Mouse (Mus musculus): ENCODE measurements at regions not wholly inside any gene's neighbourhood (a gene's known extent, or its start where the extent isn't known, plus 50 kb on each side); places are given as distances from the start of the nearest gene placed in this dataset.

- H3K36me3 ChIP-seq (replicated peaks; ENCODE audit: control insufficient read depth, insufficient read depth, low read length) = no peaks in the 10 kb centered on the region
- 76% methylated on average over 1 of the region's 1 CpGs for WGBS
- H3K4me1 ChIP-seq (ENCODE audit: control insufficient read depth, insufficient read depth) = no peaks in the 10 kb centered on the region
- H3K4me2 ChIP-seq (ENCODE audit: low read depth, low read length) = no peak overlapping the region
- no peak overlapping the region for H3K27ac ChIP-seq (ENCODE audit: low read depth)
- no peak for DNase-seq (ENCODE audit: low spot score)
- TF ChIP-seq CTCF (IDR thresholded peaks at IDR 0.05; ENCODE audit: low read depth) (no peak), EP300 (IDR thresholded peaks at IDR 0.05; ENCODE audit: low read depth) (no peak)
- H3K9me3 ChIP-seq (replicated peaks; ENCODE audit: control insufficient read depth, low read length) = no peaks in the 10 kb centered on the region
- no peaks in the 10 kb centered on the region for H3K27me3 ChIP-seq (ENCODE audit: control insufficient read depth, insufficient read depth, low read length)
- H3K9ac ChIP-seq (replicated peaks; ENCODE audit: low read depth, low read length) = no peak overlapping the region
- H3K4me3 ChIP-seq (ENCODE audit: low read depth, low read length) = no peak overlapping the region
- no peak for ATAC-seq (ENCODE audit: insufficient read depth, low read depth)
Observed at GRCm38 (mm10) chr5:73901651-73902050, 166.6 kb downstream of the Usp46 start.

GRCm38 (mm10) chr5:73902470-73903218 lies 165.6 kb downstream of the Usp46 start:
- Histone ChIP-seq H3K4me2 (ENCODE audit: low read depth, low read length) (no peak overlapping the region), H3K4me3 (ENCODE audit: low read depth, low read length) (no peak overlapping the region), H3K36me3 (replicated peaks; ENCODE audit: control insufficient read depth, insufficient read depth, low read length) (no peaks in the 10 kb centered on the region), H3K4me1 (ENCODE audit: control insufficient read depth, insufficient read depth) (no peaks in the 10 kb centered on the region), H3K9me3 (replicated peaks; ENCODE audit: control insufficient read depth, low read length) (no peaks in the 10 kb centered on the region), H3K9ac (replicated peaks; ENCODE audit: low read depth, low read length) (no peak overlapping the region), H3K27ac (ENCODE audit: low read depth) (no peak overlapping the region), H3K27me3 (ENCODE audit: control insufficient read depth, insufficient read depth, low read length) (no peaks in the 10 kb centered on the region)
- DNase-seq (ENCODE audit: low spot score) = no peak
- 68% methylated on average over 7 of the region's 7 CpGs for WGBS
- TF ChIP-seq EP300 (IDR thresholded peaks at IDR 0.05; ENCODE audit: low read depth) (no peak), CTCF (IDR thresholded peaks at IDR 0.05; ENCODE audit: low read depth) (no peak)
- no peak for ATAC-seq (ENCODE audit: insufficient read depth, low read depth)

GRCm38 (mm10) chr5:73903219-73903570 lies 165.0 kb downstream of the Usp46 start:
- TF ChIP-seq CTCF (IDR thresholded peaks at IDR 0.05; ENCODE audit: low read depth) = no peak
- no peak for TF ChIP-seq EP300 (IDR thresholded peaks at IDR 0.05; ENCODE audit: low read depth)
- WGBS = 60% methylated on average over 8 of the region's 8 CpGs
- H3K4me1 ChIP-seq (ENCODE audit: control insufficient read depth, insufficient read depth) = no peaks in the 10 kb centered on the region
- H3K27me3 ChIP-seq (ENCODE audit: control insufficient read depth, insufficient read depth, low read length) = no peaks in the 10 kb centered on the region
- H3K36me3 ChIP-seq (replicated peaks; ENCODE audit: control insufficient read depth, insufficient read depth, low read length) = no peaks in the 10 kb centered on the region
- H3K4me2 ChIP-seq (ENCODE audit: low read depth, low read length) = no peak overlapping the region
- ATAC-seq (ENCODE audit: insufficient read depth, low read depth) (no peak), DNase-seq (ENCODE audit: low spot score) (no peak)
- no peak overlapping the region for H3K9ac ChIP-seq (replicated peaks; ENCODE audit: low read depth, low read length)
- H3K27ac ChIP-seq (ENCODE audit: low read depth) = no peak overlapping the region
- no peaks in the 10 kb centered on the region for H3K9me3 ChIP-seq (replicated peaks; ENCODE audit: control insufficient read depth, low read length)
- no peak overlapping the region for H3K4me3 ChIP-seq (ENCODE audit: low read depth, low read length)

GRCm38 (mm10) chr5:73904146-73904811 lies 164.0 kb downstream of the Usp46 start:
- Histone ChIP-seq H3K9ac (replicated peaks; ENCODE audit: low read depth, low read length) (no peak overlapping the region), H3K9me3 (replicated peaks; ENCODE audit: control insufficient read depth, low read length) (no peaks in the 10 kb centered on the region), H3K4me1 (ENCODE audit: control insufficient read depth, insufficient read depth) (no peaks in the 10 kb centered on the region), H3K27ac (ENCODE audit: low read depth) (no peak overlapping the region), H3K4me2 (ENCODE audit: low read depth, low read length) (no peak overlapping the region), H3K36me3 (replicated peaks; ENCODE audit: control insufficient read depth, insufficient read depth, low read length) (no peaks in the 10 kb centered on the region), H3K4me3 (ENCODE audit: low read depth, low read length) (no peak overlapping the region), H3K27me3 (ENCODE audit: control insufficient read depth, insufficient read depth, low read length) (no peaks in the 10 kb centered on the region)
- WGBS = 75% methylated on average over 8 of the region's 8 CpGs
- ATAC-seq (ENCODE audit: insufficient read depth, low read depth) (no peak), DNase-seq (ENCODE audit: low spot score) (no peak)
- no peak for TF ChIP-seq EP300 (IDR thresholded peaks at IDR 0.05; ENCODE audit: low read depth)
- no peak for TF ChIP-seq CTCF (IDR thresholded peaks at IDR 0.05; ENCODE audit: low read depth)

GRCm38 (mm10) chr5:73912149-73912548 lies 156.1 kb downstream of the Usp46 start:
- H3K4me3 ChIP-seq (ENCODE audit: low read depth, low read length) = no peak overlapping the region
- DNase-seq (ENCODE audit: low spot score) = no peak
- H3K9ac ChIP-seq (replicated peaks; ENCODE audit: low read depth, low read length) = no peak overlapping the region
- 71% methylated on average over 1 of the region's 1 CpGs for WGBS
- no peak overlapping the region for H3K27ac ChIP-seq (ENCODE audit: low read depth)
- TF ChIP-seq CTCF (IDR thresholded peaks at IDR 0.05; ENCODE audit: low read depth) (no peak), EP300 (IDR thresholded peaks at IDR 0.05; ENCODE audit: low read depth) (no peak)
- no peaks in the 10 kb centered on the region for H3K27me3 ChIP-seq (ENCODE audit: control insufficient read depth, insufficient read depth, low read length)
- ATAC-seq (ENCODE audit: insufficient read depth, low read depth) = no peak
- no peaks in the 10 kb centered on the region for H3K4me1 ChIP-seq (ENCODE audit: control insufficient read depth, insufficient read depth)
- H3K9me3 ChIP-seq (replicated peaks; ENCODE audit: control insufficient read depth, low read length) = no peaks in the 10 kb centered on the region
- no peak overlapping the region for H3K4me2 ChIP-seq (ENCODE audit: low read depth, low read length)
- H3K36me3 ChIP-seq (replicated peaks; ENCODE audit: control insufficient read depth, insufficient read depth, low read length) = no peaks in the 10 kb centered on the region
